Mouse (Mus musculus) kidney, embryonic 14.5 days (tissue): ENCODE measurements around the gene Ttc9. TPM values are rescaled to one million over a fixed set of nuclear protein-coding genes. Genes with fewer than 3 reads are reported as not detected.

Experiments used
- ATAC-seq: fragments of 200-750 bp; cut with Nextera tagmentation; 2 replicates; pipeline ENCODE4 v1.8.0; 2017; ENCODE audit warnings: moderate number of reproducible peaks, mild to moderate bottlenecking, moderate TSS enrichment, moderate library complexity; ENCODE audit not compliant: low FRiP score, low TSS enrichment
- H3K27ac ChIP-seq: fragments of 300-500 bp; sonication (generic); 2 replicates; pipeline ENCODE4 v1.5.1; 2014; ENCODE audit warnings: low read depth, mild to moderate bottlenecking, low read length, moderate library complexity, mixed read lengths
- H3K27me3 ChIP-seq: fragments of 300-500 bp; sonication (generic); 2 replicates; pipeline ENCODE4 v1.6.1; 2014; ENCODE audit warnings: mild to moderate bottlenecking, low read length; ENCODE audit not compliant: control insufficient read depth, insufficient read depth
- H3K36me3 ChIP-seq: fragments of 300-500 bp; sonication (generic); 2 replicates; pipeline ENCODE4 v1.6.1; 2014; ENCODE audit warnings: low read length, mixed read lengths; ENCODE audit not compliant: control insufficient read depth, insufficient read depth
- H3K4me1 ChIP-seq: fragments of 300-500 bp; sonication (generic); 2 replicates; pipeline ENCODE4 v1.6.1; 2014; ENCODE audit warnings: low read length, mixed read lengths; ENCODE audit not compliant: control insufficient read depth, insufficient read depth
- H3K4me2 ChIP-seq: fragments of 300-500 bp; sonication (generic); replicated peaks from 2 replicates; pipeline ENCODE4 v1.6.1; 2014; ENCODE audit warnings: low read depth, mild to moderate bottlenecking, low read length
- H3K4me3 ChIP-seq: fragments of 300-500 bp; sonication (generic); 2 replicates; pipeline ENCODE4 v1.5.1; 2014; ENCODE audit warnings: mild to moderate bottlenecking, low read length
- H3K9ac ChIP-seq: fragments of 300-500 bp; sonication (generic); 2 replicates; pipeline ENCODE4 v1.6.1; 2014; ENCODE audit warnings: low read depth, mild to moderate bottlenecking, low read length, moderate library complexity
- H3K9me3 ChIP-seq: fragments of 300-500 bp; sonication (generic); 2 replicates; pipeline ENCODE4 v1.6.1; 2016; ENCODE audit warnings: low read length; ENCODE audit not compliant: control insufficient read depth
- WGBS: fragments of 180-500 bp; shearing (Covaris S2); extraction: QIAGEN DNeasy Blood & Tissue Kit; methylation state at CpG from one replicate; pipeline ENCODE4 v1.1.7; 2014; 5-methylcytosine and 5-hydroxymethylcytosine counted together
- polyA plus RNA-seq: library from polyadenylated mRNA; unstranded; fragments of >200 nt; fragmentation: Nextera tagmentation; extraction: Ambion mirVana; gene quantifications from 2 replicates; pipeline ENCODE4 v1.2.1, GENCODE M21; 2014

The Ttc9 gene
- polyA plus RNA-seq, 1 experiment from 2014 or later: 0.55 TPM

- Histone ChIP-seq H3K27me3 (no peaks in the 10 kb centered on the region), H3K4me3 (no peak overlapping the region), H3K4me1 (no peaks in the 10 kb centered on the region), H3K9me3 (no peaks in the 10 kb centered on the region), H3K27ac (no peak overlapping the region; the same call in 1 of the 2 replicates), H3K4me2 (no peak overlapping the region), H3K9ac (no peak overlapping the region), H3K36me3 (no peaks in the 10 kb centered on the region)
- 91% methylated on average over 15 of the region's 15 CpGs for WGBS
- ATAC-seq: no peak
Measured at GRCm38 (mm10) chr12:81690111-81690510, 59.1 kb downstream of the Ttc9 start.

GRCm38 (mm10) chr12:81690751-81691150 is 59.7 kb downstream of the Ttc9 start:
- Histone ChIP-seq H3K4me1 (no peaks in the 10 kb centered on the region), H3K9me3 (no peaks in the 10 kb centered on the region), H3K27me3 (no peaks in the 10 kb centered on the region), H3K4me2 (no peak overlapping the region), H3K9ac (no peak overlapping the region), H3K4me3 (no peak overlapping the region), H3K27ac (0 out of 2 replicates have a peak overlapping the region, but pooled peaks have one; percentile 26), H3K36me3 (no peaks in the 10 kb centered on the region)
- 83% methylated on average over 7 of the region's 7 CpGs for WGBS
- no peak for ATAC-seq

- no peak overlapping the region for H3K4me2 ChIP-seq
- no peaks in the 10 kb centered on the region for H3K36me3 ChIP-seq
- no peak for ATAC-seq
- no peak overlapping the region for H3K9ac ChIP-seq
- H3K4me3 ChIP-seq: no peak overlapping the region
- no peaks in the 10 kb centered on the region for H3K27me3 ChIP-seq
- H3K27ac ChIP-seq: no peak overlapping the region
- no peaks in the 10 kb centered on the region for H3K9me3 ChIP-seq
- no peaks in the 10 kb centered on the region for H3K4me1 ChIP-seq
- WGBS: 27% methylated on average over 8 of the region's 8 CpGs
Measured at GRCm38 (mm10) chr12:81691177-81691730, 60.2 kb downstream of the Ttc9 start.

- Histone ChIP-seq H3K4me1 (no peaks in the 10 kb centered on the region), H3K36me3 (no peaks in the 10 kb centered on the region), H3K9me3 (no peaks in the 10 kb centered on the region), H3K27ac (no peak overlapping the region), H3K4me3 (no peak overlapping the region), H3K27me3 (no peaks in the 10 kb centered on the region), H3K4me2 (no peak overlapping the region), H3K9ac (no peak overlapping the region)
- WGBS: 35% methylated on average over 4 of the region's 4 CpGs
- no peak for ATAC-seq
Measured at GRCm38 (mm10) chr12:81698011-81698410, 67.0 kb downstream of the Ttc9 start.

- Histone ChIP-seq H3K27me3 (no peaks in the 10 kb centered on the region), H3K4me2 (no peak overlapping the region), H3K9ac (no peak overlapping the region), H3K9me3 (peaks cover 2% of the 10 kb centered on the region; the same call in 1 of the 2 replicates), H3K36me3 (no peaks in the 10 kb centered on the region), H3K4me1 (no peaks in the 10 kb centered on the region), H3K4me3 (no peak overlapping the region), H3K27ac (no peak overlapping the region)
- ATAC-seq: no peak
- WGBS: 9% methylated on average over 1 of the region's 1 CpGs
Measured at GRCm38 (mm10) chr12:81702903-81703302, 71.9 kb downstream of the Ttc9 start.

- no peak overlapping the region for H3K4me3 ChIP-seq
- no peak overlapping the region for H3K9ac ChIP-seq
- WGBS: 94% methylated on average over 4 of the region's 4 CpGs
- peaks cover 5% of the 10 kb centered on the region; the same call in 1 of the 2 replicates for H3K9me3 ChIP-seq
- H3K4me2 ChIP-seq: no peak overlapping the region
- no peaks in the 10 kb centered on the region for H3K36me3 ChIP-seq
- H3K27me3 ChIP-seq: no peaks in the 10 kb centered on the region
- no peak overlapping the region for H3K27ac ChIP-seq
- H3K4me1 ChIP-seq: no peaks in the 10 kb centered on the region
- no peak for ATAC-seq
Measured at GRCm38 (mm10) chr12:81712618-81713017, 81.6 kb downstream of the Ttc9 start.

Other genes with a start within 250 kb of the Ttc9 start
- 0.92 and 0.96 TPM in 2 replicates for gene Adam4, start 209.3 kb upstream of the Ttc9 start, polyA plus RNA-seq
- gene Cox16, start 146.1 kb upstream of the Ttc9 start, polyA plus RNA-seq: 125 and 173 TPM in 2 replicates
- 24.4 and 31.8 TPM in 2 replicates for gene Gm20498, start 98.3 kb upstream of the Ttc9 start, polyA plus RNA-seq
- gene Synj2bp, start 98.3 kb upstream of the Ttc9 start, polyA plus RNA-seq: 40.8 and 41.3 TPM in 2 replicates
- 0.36 and 0.58 TPM in 2 replicates for gene Adam21, start 62.8 kb upstream of the Ttc9 start, polyA plus RNA-seq
- 72.3 and 95.9 TPM in 2 replicates for gene Med6, start 36.2 kb upstream of the Ttc9 start, polyA plus RNA-seq
- 0.99 and 1.9 TPM in 2 replicates for gene Map3k9, start 149.9 kb downstream of the Ttc9 start, polyA plus RNA-seq
- 13.2 and 19.5 TPM in 2 replicates for gene Pcnx, start 228.8 kb downstream of the Ttc9 start, polyA plus RNA-seq